Mouse (Mus musculus) limb, embryonic 14.5 days (tissue): Measurements from ENCODE around the gene Nap1l4. TPM values are rescaled to one million over a fixed set of nuclear protein-coding genes. Genes with fewer than 3 reads are reported as not detected.
"Not testable (repeated sequence)": the region's sequence is repeated elsewhere in the genome, so short reads cannot be mapped to it uniquely, and the experiment has no call there.

Source experiments
- ATAC-seq: fragments of 200-750 bp; cut with Nextera tagmentation; 2 replicates; pipeline ENCODE4 v1.8.0; 2017; ENCODE audit warnings: low read depth, moderate number of reproducible peaks, moderate TSS enrichment; ENCODE audit not compliant: low FRiP score
- DNase-seq: peaks from one replicate; pipeline ENCODE4 v3.0.0-alpha.2; 2015; ENCODE audit warnings: low spot score
- H3K27ac ChIP-seq: fragments of 300-500 bp; sonication (generic); replicated peaks from 2 replicates; pipeline ENCODE4 v1.5.1; 2014; ENCODE audit warnings: low read depth, mild to moderate bottlenecking, low read length, moderate library complexity, mixed read lengths
- H3K27me3 ChIP-seq: fragments of 300-500 bp; sonication (generic); 2 replicates; pipeline ENCODE4 v1.6.1; 2014; ENCODE audit warnings: low read length, mixed read lengths; ENCODE audit not compliant: control insufficient read depth, insufficient read depth
- H3K36me3 ChIP-seq: fragments of 300-500 bp; sonication (generic); 2 replicates; pipeline ENCODE4 v1.6.1; 2014; ENCODE audit warnings: mild to moderate bottlenecking, low read length, moderate library complexity, mixed read lengths; ENCODE audit not compliant: control insufficient read depth, insufficient read depth
- H3K4me1 ChIP-seq: fragments of 300-500 bp; sonication (generic); 2 replicates; pipeline ENCODE4 v1.6.1; 2014; ENCODE audit warnings: antibody characterized with exemption, low read length, mixed read lengths; ENCODE audit not compliant: control insufficient read depth, insufficient read depth
- H3K4me2 ChIP-seq: fragments of 300-500 bp; sonication (generic); replicated peaks from 2 replicates; pipeline ENCODE4 v1.6.1; 2014; ENCODE audit warnings: low read depth, mild to moderate bottlenecking, low read length, moderate library complexity; ENCODE audit not compliant: severe bottlenecking
- H3K4me3 ChIP-seq: fragments of 300-500 bp; sonication (generic); replicated peaks from 2 replicates; pipeline ENCODE4 v1.5.1; 2014; ENCODE audit warnings: low read length
- H3K9ac ChIP-seq: fragments of 300-500 bp; sonication (generic); 2 replicates; pipeline ENCODE4 v1.6.1; 2014; ENCODE audit warnings: mild to moderate bottlenecking, low read depth, low read length, moderate library complexity; ENCODE audit not compliant: severe bottlenecking
- H3K9me3 ChIP-seq: fragments of 300-500 bp; sonication (generic); 2 replicates; pipeline ENCODE4 v1.6.1; 2016; ENCODE audit warnings: low read length; ENCODE audit not compliant: control insufficient read depth
- POLR2A ChIP-seq: fragments of 200-500 bp; IDR thresholded peaks from 2 replicates; pipeline ENCODE4 v1.8.0; 2012; ENCODE audit warnings: inconsistent platforms, mild to moderate bottlenecking, moderate library complexity, borderline replicate concordance; ENCODE audit not compliant: insufficient read depth, insufficient read length; ENCODE audit errors: extremely low read depth
- WGBS: fragments of 180-500 bp; shearing (Covaris S2); extraction: QIAGEN DNeasy Blood & Tissue Kit; methylation state at CpG from one replicate; pipeline ENCODE4 v1.1.7; 2014; 5-methylcytosine and 5-hydroxymethylcytosine counted together
- polyA plus RNA-seq, 2 experiments: library from polyadenylated mRNA; depleted of rRNA in 1 of 2; stranded (reverse) in 1 of 2; unstranded in 1 of 2; fragments of >200 nt; fragmentation: Nextera tagmentation in 1 of 2; extraction: Ambion mirVana in 1 of 2; gene quantifications; 2 replicates each; pipeline versions ENCODE4 v1.2.1 to v1.2.3; 2012 to 2014

Gene Nap1l4
- polyA plus RNA-seq, 2 experiments = 116 to 192 TPM

- no peak overlapping the region for H3K4me3 ChIP-seq
- no peaks in the 10 kb centered on the region for H3K4me1 ChIP-seq
- H3K27me3 ChIP-seq = no peaks in the 10 kb centered on the region
- no peak for TF ChIP-seq POLR2A
- H3K9me3 ChIP-seq = no peaks in the 10 kb centered on the region
- H3K27ac ChIP-seq = no peak overlapping the region
- 57% methylated on average over 1 of the region's 1 CpGs for WGBS
- H3K4me2 ChIP-seq = no peak overlapping the region
- peaks cover 59% of the 10 kb centered on the region for H3K36me3 ChIP-seq
- no peak overlapping the region for H3K9ac ChIP-seq
- DNase-seq (no peak), ATAC-seq (no peak)
These were observed 10.2 kb downstream of the Nap1l4 start for GRCm38 (mm10) chr7:143538671-143539070.

DNA sequence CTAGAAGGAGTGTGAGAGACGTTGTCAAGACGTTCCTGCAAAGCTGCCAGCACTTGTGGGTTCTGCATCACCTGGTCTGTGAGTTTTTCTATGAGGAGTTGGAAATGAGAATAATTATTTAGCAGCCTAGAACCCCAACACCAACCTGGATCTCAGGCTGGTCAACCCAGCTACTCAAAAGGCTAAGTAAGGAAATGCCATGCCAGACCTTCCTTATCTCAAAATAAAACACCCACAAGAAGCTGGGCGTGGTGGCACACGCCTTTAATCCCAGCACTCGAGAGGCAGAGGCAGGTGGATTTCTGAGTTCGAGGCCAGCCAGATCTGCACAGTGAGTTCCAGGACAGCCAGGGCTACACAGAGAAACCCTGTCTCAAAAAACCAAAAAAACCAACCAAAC is 10.7 kb downstream of the Nap1l4 start:
- H3K27me3 ChIP-seq, H3K9me3 ChIP-seq, H3K4me1 ChIP-seq, ATAC-seq, H3K4me3 ChIP-seq, H3K4me2 ChIP-seq, H3K27ac ChIP-seq, DNase-seq, H3K9ac ChIP-seq: not testable (repeated sequence)
- H3K36me3 ChIP-seq = peaks cover 64% of the 10 kb centered on the region
- 94% methylated on average over 6 of the region's 6 CpGs for WGBS

DNA sequence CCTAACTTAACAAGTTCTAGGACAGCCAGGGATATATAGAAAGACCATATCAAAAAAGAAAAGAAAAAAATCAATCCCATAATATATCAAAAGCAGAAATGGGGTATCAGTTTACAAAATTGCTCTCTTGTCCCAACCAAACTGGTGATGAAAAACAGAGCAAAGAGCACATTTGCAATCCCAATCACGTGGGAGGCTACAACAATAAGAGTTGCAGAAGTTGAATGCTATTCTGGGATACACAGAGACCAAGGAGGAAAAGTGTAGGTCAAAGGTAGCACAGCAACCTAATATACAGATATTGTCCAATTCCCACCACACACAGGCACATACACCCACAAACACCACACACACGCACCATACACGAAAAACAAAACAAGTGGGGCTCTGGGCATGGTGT is 12.7 kb downstream of the Nap1l4 start:
- Histone ChIP-seq H3K9me3 (no peaks in the 10 kb centered on the region), H3K27me3 (no peaks in the 10 kb centered on the region), H3K4me3 (no peak overlapping the region), H3K4me2 (no peak overlapping the region), H3K27ac (no peak overlapping the region), H3K4me1 (no peaks in the 10 kb centered on the region), H3K9ac (no peak overlapping the region), H3K36me3 (peaks cover 83% of the 10 kb centered on the region)
- ATAC-seq = no peak
- 94% methylated on average over 3 of the region's 3 CpGs for WGBS
- DNase-seq = no peak
- TF ChIP-seq POLR2A = no peak

GRCm38 (mm10) chr7:143533284-143533683 is 15.6 kb downstream of the Nap1l4 start:
- Histone ChIP-seq H3K4me2 (no peak overlapping the region), H3K4me1 (no peaks in the 10 kb centered on the region), H3K9ac (no peak overlapping the region), H3K4me3 (no peak overlapping the region), H3K27me3 (no peaks in the 10 kb centered on the region), H3K9me3 (no peaks in the 10 kb centered on the region), H3K27ac (no peak overlapping the region), H3K36me3 (peaks cover 98% of the 10 kb centered on the region)
- TF ChIP-seq POLR2A = no peak
- 79% methylated on average over 2 of the region's 2 CpGs for whole genome bisulfite sequencing
- ATAC-seq (no peak), DNase-seq (no peak)

DNA sequence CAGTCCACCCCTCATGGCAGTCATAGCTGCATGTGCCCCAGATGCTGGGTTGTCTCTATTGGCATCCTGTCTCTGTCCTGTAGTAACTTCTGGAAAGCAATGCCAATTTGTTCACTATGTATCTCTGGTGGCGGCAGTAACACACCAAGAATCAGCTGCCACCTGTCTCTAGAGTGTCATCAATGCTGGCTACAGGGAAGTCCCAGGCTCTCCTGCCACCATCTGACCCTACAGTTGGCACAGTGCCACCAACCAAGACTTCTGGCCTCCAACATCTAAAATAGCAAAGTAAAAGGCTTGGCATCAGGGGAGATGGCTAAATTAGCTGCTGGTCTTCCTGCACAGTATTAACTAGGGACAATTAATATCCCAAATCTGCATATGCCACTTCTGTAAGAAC is 16.5 kb downstream of the Nap1l4 start:
- ATAC-seq (no peak), DNase-seq (no peak)
- 88% methylated on average over 1 of the region's 1 CpGs for WGBS
- no peaks in the 10 kb centered on the region for H3K4me1 ChIP-seq
- no peaks in the 10 kb centered on the region for H3K9me3 ChIP-seq
- no peak overlapping the region for H3K9ac ChIP-seq
- H3K4me2 ChIP-seq = no peak overlapping the region
- no peak overlapping the region for H3K27ac ChIP-seq
- no peaks in the 10 kb centered on the region for H3K27me3 ChIP-seq
- H3K4me3 ChIP-seq = no peak overlapping the region
- TF ChIP-seq POLR2A = no peak
- peaks cover 98% of the 10 kb centered on the region for H3K36me3 ChIP-seq

DNA sequence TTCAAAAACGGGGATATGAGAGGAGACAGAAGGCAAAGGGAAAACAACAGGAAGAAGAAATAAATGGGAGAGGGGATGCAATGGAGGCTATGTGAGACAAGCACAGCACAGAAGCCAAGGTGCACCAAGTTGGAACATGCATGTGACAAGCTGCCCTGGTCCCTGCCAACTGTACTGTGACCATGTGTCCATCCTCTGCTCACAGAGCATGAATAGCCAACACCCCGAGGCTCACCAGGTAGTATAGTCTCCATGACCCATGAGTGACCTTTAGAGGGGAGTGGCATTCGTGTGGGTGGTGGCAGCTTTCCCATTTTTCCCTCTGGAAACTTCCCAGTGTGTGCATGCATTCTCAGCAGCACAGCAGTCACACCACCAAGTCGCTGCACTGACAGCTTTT is 29.6 kb downstream of the Nap1l4 start:
- Histone ChIP-seq H3K4me2 (no peak overlapping the region), H3K4me1 (no peaks in the 10 kb centered on the region), H3K27ac (no peak overlapping the region), H3K4me3 (no peak overlapping the region), H3K9me3 (no peaks in the 10 kb centered on the region), H3K9ac (no peak overlapping the region), H3K27me3 (no peaks in the 10 kb centered on the region), H3K36me3 (peaks cover 94% of the 10 kb centered on the region)
- no peak for TF ChIP-seq POLR2A
- DNase-seq (no peak), ATAC-seq (no peak)
- 83% methylated on average over 4 of the region's 4 CpGs for WGBS
